Mouse (Mus musculus) heart, embryonic 11.5 days (tissue): ENCODE results near the gene Lamtor5. TPM values are rescaled to one million over a fixed set of nuclear protein-coding genes. Genes with fewer than 3 reads are reported as not detected.
"Not testable (repeated sequence)": the region's sequence is repeated elsewhere in the genome, so short reads cannot be mapped to it uniquely, and the experiment has no call there.

ENCODE experiments used
- ATAC-seq: fragments of 200-750 bp; cut with Nextera tagmentation; replicated peaks from 2 replicates; pipeline ENCODE4 v1.8.0; 2017; ENCODE audit warnings: moderate library complexity; ENCODE audit not compliant: insufficient number of reproducible peaks, low FRiP score, low TSS enrichment
- H3K27ac ChIP-seq: fragments of 300-500 bp; sonication (generic); 2 replicates; pipeline ENCODE4 v1.5.1; 2014; ENCODE audit warnings: mild to moderate bottlenecking, low read depth, low read length
- H3K27me3 ChIP-seq: fragments of 300-500 bp; sonication (generic); 2 replicates; pipeline ENCODE4 v1.6.1; 2014; ENCODE audit warnings: mild to moderate bottlenecking, low read length, mixed read lengths; ENCODE audit not compliant: control insufficient read depth, insufficient read depth
- H3K36me3 ChIP-seq: fragments of 300-500 bp; sonication (generic); 2 replicates; pipeline ENCODE4 v1.6.1; 2014; ENCODE audit warnings: mild to moderate bottlenecking, low read length, moderate library complexity, mixed read lengths; ENCODE audit not compliant: control insufficient read depth, insufficient read depth
- H3K4me1 ChIP-seq: fragments of 300-500 bp; sonication (generic); 2 replicates; pipeline ENCODE4 v1.6.1; 2014; ENCODE audit warnings: low read length; ENCODE audit not compliant: control insufficient read depth, insufficient read depth
- H3K4me2 ChIP-seq: fragments of 300-500 bp; sonication (generic); 2 replicates; pipeline ENCODE4 v1.6.1; 2014; ENCODE audit warnings: mild to moderate bottlenecking, moderate library complexity
- H3K4me3 ChIP-seq: fragments of 300-500 bp; sonication (generic); 2 replicates; pipeline ENCODE4 v1.5.1; 2014; ENCODE audit warnings: low read depth, low read length
- H3K9ac ChIP-seq: fragments of 300-500 bp; sonication (generic); 2 replicates; pipeline ENCODE4 v1.6.1; 2014; ENCODE audit warnings: mild to moderate bottlenecking, low read depth, low read length, moderate library complexity
- H3K9me3 ChIP-seq: fragments of 300-500 bp; sonication (generic); replicated peaks from 2 replicates; pipeline ENCODE4 v1.6.1; 2016; ENCODE audit warnings: low read length; ENCODE audit not compliant: control insufficient read depth
- WGBS: fragments of 180-500 bp; shearing (Covaris S2); extraction: QIAGEN DNeasy Blood & Tissue Kit; methylation state at CpG from one replicate; pipeline ENCODE4 v1.1.7; 2014; ENCODE audit not compliant: insufficient replicate concordance; 5-methylcytosine and 5-hydroxymethylcytosine counted together
- polyA plus RNA-seq: library from polyadenylated mRNA; unstranded; fragments of >200 nt; fragmentation: Nextera tagmentation; extraction: Ambion mirVana; gene quantifications from 2 replicates; pipeline ENCODE4 v1.2.1, GENCODE M21; 2014

Gene Lamtor5
- polyA plus RNA-seq, 1 experiment from 2014 or later = 156 TPM

- no peak overlapping the region for H3K4me3 ChIP-seq
- H3K36me3 ChIP-seq = no peaks in the 10 kb centered on the region
- ATAC-seq = no peak
- no peak overlapping the region for H3K9ac ChIP-seq
- no peak overlapping the region for H3K27ac ChIP-seq
- 60% methylated on average over 4 of the region's 4 CpGs for WGBS
- peaks cover 6% of the 10 kb centered on the region; the same call in 1 of the 2 replicates for H3K4me1 ChIP-seq
- H3K9me3 ChIP-seq = no peaks in the 10 kb centered on the region
- H3K4me2 ChIP-seq = no peak overlapping the region
- 0 out of 2 replicates have a peak, but pooled peaks cover 3% of the 10 kb centered on the region for H3K27me3 ChIP-seq
Measured at GRCm38 (mm10) chr3:107275996-107276395, 2.7 kb upstream of the Lamtor5 start.

GRCm38 (mm10) chr3:107276626-107277025, 2.0 kb upstream of the Lamtor5 start:
- Histone ChIP-seq H3K36me3 (no peaks in the 10 kb centered on the region), H3K27me3 (0 out of 2 replicates have a peak, but pooled peaks cover 3% of the 10 kb centered on the region), H3K9me3 (no peaks in the 10 kb centered on the region), H3K9ac (no peak overlapping the region), H3K4me2 (no peak overlapping the region), H3K4me3 (no peak overlapping the region), H3K4me1 (peaks cover 6% of the 10 kb centered on the region; the same call in 1 of the 2 replicates), H3K27ac (no peak overlapping the region)
- ATAC-seq = no peak
- WGBS = 78% methylated on average over 3 of the region's 3 CpGs

GRCm38 (mm10) chr3:107286123-107286522, 7.5 kb downstream of the Lamtor5 start:
- no peak for ATAC-seq
- Histone ChIP-seq H3K9me3 (no peaks in the 10 kb centered on the region), H3K4me3 (no peak overlapping the region), H3K4me1 (no peaks in the 10 kb centered on the region), H3K4me2 (no peak overlapping the region), H3K27ac (no peak overlapping the region), H3K36me3 (peaks cover 8% of the 10 kb centered on the region), H3K27me3 (no peaks in the 10 kb centered on the region), H3K9ac (no peak overlapping the region)
- WGBS = 62% methylated on average over 2 of the region's 2 CpGs

GRCm38 (mm10) chr3:107287346-107287745, 8.7 kb downstream of the Lamtor5 start:
- H3K9ac ChIP-seq = no peak overlapping the region
- H3K9me3 ChIP-seq = no peaks in the 10 kb centered on the region
- no peak for ATAC-seq
- H3K27me3 ChIP-seq = no peaks in the 10 kb centered on the region
- H3K36me3 ChIP-seq = peaks cover 6% of the 10 kb centered on the region
- H3K27ac ChIP-seq = no peak overlapping the region
- no peaks in the 10 kb centered on the region for H3K4me1 ChIP-seq
- no peak overlapping the region for H3K4me2 ChIP-seq
- no peak overlapping the region for H3K4me3 ChIP-seq

GRCm38 (mm10) chr3:107290764-107291381, 12.2 kb downstream of the Lamtor5 start, which contains the start of gene Slc16a4:
Slc16a4 (plus strand) TSS chr3:107291230.
- H3K36me3 ChIP-seq = no peaks in the 10 kb centered on the region
- H3K9ac ChIP-seq = no peak within 1 kb of the TSS
- H3K27ac ChIP-seq = no peak within 1 kb of the TSS
- peak; percentile 67; the same call in 1 of the 2 replicates for ATAC-seq
- 21% methylated on average over 9 of the region's 9 CpGs for WGBS
- H3K4me2 ChIP-seq = peak within 1 kb of the TSS; percentile 22; the same call in 1 of the 2 replicates
- no peaks in the 10 kb centered on the region for H3K9me3 ChIP-seq
- no peaks in the 10 kb centered on the region for H3K4me1 ChIP-seq
- H3K4me3 ChIP-seq = no peak within 1 kb of the TSS
- H3K27me3 ChIP-seq = no peaks in the 10 kb centered on the region

- no peak for ATAC-seq
- 79% methylated on average over 5 of the region's 5 CpGs for WGBS
- no peak overlapping the region for H3K9ac ChIP-seq
- no peaks in the 10 kb centered on the region for H3K27me3 ChIP-seq
- peaks cover 3% of the 10 kb centered on the region; the same call in 1 of the 2 replicates for H3K4me1 ChIP-seq
- H3K27ac ChIP-seq = no peak overlapping the region
- no peak overlapping the region for H3K4me3 ChIP-seq
- no peak overlapping the region for H3K4me2 ChIP-seq
- H3K36me3 ChIP-seq = no peaks in the 10 kb centered on the region
- H3K9me3 ChIP-seq = no peaks in the 10 kb centered on the region
Measured at GRCm38 (mm10) chr3:107295672-107296360, 17.2 kb downstream of the Lamtor5 start.

GRCm38 (mm10) chr3:107296917-107297316, 18.3 kb downstream of the Lamtor5 start:
- H3K9me3 ChIP-seq, H3K27me3 ChIP-seq, H3K9ac ChIP-seq, H3K4me2 ChIP-seq, H3K4me3 ChIP-seq, ATAC-seq, H3K36me3 ChIP-seq, H3K4me1 ChIP-seq, H3K27ac ChIP-seq: not testable (repeated sequence)
- 62% methylated on average over 4 of the region's 4 CpGs for WGBS

GRCm38 (mm10) chr3:107317338-107317737, 38.7 kb downstream of the Lamtor5 start:
- Histone ChIP-seq H3K36me3 (no peaks in the 10 kb centered on the region), H3K9ac (no peak overlapping the region), H3K27me3 (no peaks in the 10 kb centered on the region), H3K9me3 (no peaks in the 10 kb centered on the region), H3K4me2 (no peak overlapping the region), H3K4me3 (no peak overlapping the region), H3K27ac (no peak overlapping the region), H3K4me1 (no peaks in the 10 kb centered on the region)
- no peak for ATAC-seq
- 92% methylated on average over 3 of the region's 3 CpGs for WGBS
